Mouse (Mus musculus) liver, adult 2 months (tissue): ENCODE data around the gene Rap1gap.

Experiments
- CTCF ChIP-seq: fragments of 200-500 bp; IDR thresholded peaks from 2 replicates; pipeline ENCODE4 v1.5.1; 2011; ENCODE audit warnings: low read depth, low read length, control low read depth
- POLR2A ChIP-seq: fragments of 200-500 bp; IDR thresholded peaks from 2 replicates; pipeline ENCODE4 v1.6.1; 2011; ENCODE audit warnings: low read length, control low read depth; ENCODE audit not compliant: insufficient read depth; ENCODE audit errors: extremely low read depth

GRCm38 (mm10) chr4:137751310-137751709 is 86.8 kb downstream of the Rap1gap start:
- no peak for TF ChIP-seq CTCF
- TF ChIP-seq POLR2A = no peak
